Mouse (Mus musculus) hematopoietic stem cell, adult 5-6 weeks (primary cell): ENCODE measurements around the gene Mrpl23. TPM values are rescaled to one million over a fixed set of nuclear protein-coding genes. Genes with fewer than 3 reads are reported as not detected.

Experiments used
- ATAC-seq, 2 experiments: fragments of 125-278 bp in 1 of 2; replicated peaks in 1 of 2; 2 replicates each; pipeline ENCODE4 v1.8.0; 2016 to 2017; ENCODE audit warnings: inconsistent platforms in 2 of 2, mild to moderate bottlenecking in 2 of 2, moderate number of reproducible peaks in 2 of 2, low read depth in 1 of 2, moderate TSS enrichment in 1 of 2; ENCODE audit not compliant: low FRiP score in 2 of 2, poor library complexity in 2 of 2, severe bottlenecking in 2 of 2, insufficient read depth in 1 of 2, low TSS enrichment in 1 of 2
- total RNA-seq: library from RNA; stranded (forward); fragments of 172-1452, 232-1000 nt; gene quantifications from 2 replicates; pipeline ENCODE4 v1.2.3, GENCODE M21; 2017

The Mrpl23 gene
- total RNA-seq, 1 experiment from 2014 or later: 42.5 TPM

- ATAC-seq: no peak
Observed at GRCm38 (mm10) chr7:142538766-142539165, 6.3 kb downstream of the Mrpl23 start.

- no peak for ATAC-seq
Observed at GRCm38 (mm10) chr7:142539828-142540227, 7.3 kb downstream of the Mrpl23 start.

- no peak for ATAC-seq
Observed at GRCm38 (mm10) chr7:142542771-142543303, 10.4 kb downstream of the Mrpl23 start.

GRCm38 (mm10) chr7:142545967-142546366 is 13.5 kb downstream of the Mrpl23 start:
- no peak for ATAC-seq

GRCm38 (mm10) chr7:142547874-142548273 is 15.4 kb downstream of the Mrpl23 start:
- no peak for ATAC-seq

- ATAC-seq: no peak
Observed at GRCm38 (mm10) chr7:142548706-142549105, 16.2 kb downstream of the Mrpl23 start.

- ATAC-seq: no peak
Observed at GRCm38 (mm10) chr7:142549941-142550763, 17.7 kb downstream of the Mrpl23 start.

GRCm38 (mm10) chr7:142550935-142551373 is 18.5 kb downstream of the Mrpl23 start:
- ATAC-seq: no peak

- ATAC-seq: no peak
Observed at GRCm38 (mm10) chr7:142551691-142552090, 19.2 kb downstream of the Mrpl23 start.

- no peak for ATAC-seq
Observed at GRCm38 (mm10) chr7:142552591-142553416, 20.3 kb downstream of the Mrpl23 start.

GRCm38 (mm10) chr7:142553417-142554335 is 21.2 kb downstream of the Mrpl23 start:
- ATAC-seq: no peak

- ATAC-seq: no peak
Observed at GRCm38 (mm10) chr7:142554625-142555024, 22.1 kb downstream of the Mrpl23 start.

GRCm38 (mm10) chr7:142555366-142556088 is 23.0 kb downstream of the Mrpl23 start:
- no peak for ATAC-seq

GRCm38 (mm10) chr7:142556089-142556476 is 23.6 kb downstream of the Mrpl23 start:
- no peak for ATAC-seq

GRCm38 (mm10) chr7:142557696-142558095 is 25.2 kb downstream of the Mrpl23 start:
- ATAC-seq: no peak

GRCm38 (mm10) chr7:142558511-142559146 is 26.1 kb downstream of the Mrpl23 start:
- no peak for ATAC-seq
